Mouse (Mus musculus) thymus, adult 2 months (tissue): ENCODE results near the gene Atl1.

ENCODE experiments used
- CTCF ChIP-seq: fragments of 200-500 bp; IDR thresholded peaks from 2 replicates; pipeline ENCODE4 v1.5.1; 2012; ENCODE audit warnings: mild to moderate bottlenecking, control low read depth, low read length, moderate library complexity, borderline replicate concordance; ENCODE audit not compliant: control insufficient read depth, poor library complexity, insufficient read depth; ENCODE audit errors: extremely low read depth
- POLR2A ChIP-seq: fragments of 200-500 bp; IDR thresholded peaks from 2 replicates; pipeline ENCODE4 v1.6.1; 2012; ENCODE audit warnings: mild to moderate bottlenecking, low read length, control low read depth, moderate library complexity; ENCODE audit not compliant: control insufficient read depth, poor library complexity, insufficient read depth; ENCODE audit errors: extremely low read depth

DNA sequence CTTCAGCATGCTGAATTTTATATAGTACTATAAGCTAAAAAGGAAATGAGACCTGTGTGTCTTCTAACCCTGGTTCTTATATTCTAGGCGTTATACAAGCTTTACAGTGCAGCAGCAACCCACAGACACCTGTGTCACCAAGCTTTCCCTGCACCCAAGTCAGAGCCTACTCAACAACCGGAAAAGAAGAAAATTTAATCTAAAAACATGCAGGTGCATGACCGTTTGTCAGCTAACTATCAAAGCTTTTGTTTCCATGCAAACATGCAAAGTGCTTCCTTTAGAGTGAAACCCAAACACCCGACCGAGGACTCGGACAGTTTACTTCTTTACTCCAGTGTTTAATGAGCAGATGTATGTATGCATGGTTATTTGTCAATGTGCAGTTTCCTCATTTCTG, 70.7 kb downstream of the Atl1 start:
- TF ChIP-seq CTCF, result no peak
- no peak for TF ChIP-seq POLR2A
